8 mouse cellular contexts compared by ENCODE assay signal in genomic region chr14:77874304-77875241, GRCm38 (mm10). TPM values are rescaled to one million over a fixed set of nuclear protein-coding genes. Genes with fewer than 3 reads are reported as not detected.
A peak's percentile ranks its signal among the peaks of the same experiment; 100 is the strongest.
DNase-seq lines count a peak whose midpoint lies in the region; ATAC-seq and TF ChIP-seq lines count a peak whose summit lies in the region.

Dnajc15 (minus strand) TSS chr14:77875125.

- H3K9me3 ChIP-seq in embryonic facial prominence, embryonic 12.5 days, result no peaks in the 10 kb centered on the region
- H3K9me3 ChIP-seq in intestine, postnatal 0 days (ENCODE audit: control insufficient read depth), result no peaks in the 10 kb centered on the region
- H3K9me3 ChIP-seq in midbrain, embryonic 10.5 days (replicated peaks), result no peaks in the 10 kb centered on the region

- no peaks in the 10 kb centered on the region for H3K36me3 ChIP-seq in embryonic facial prominence, embryonic 12.5 days
- no peaks in the 10 kb centered on the region for H3K36me3 ChIP-seq in intestine, postnatal 0 days (ENCODE audit: control insufficient read depth, insufficient read depth)
- peaks cover 2% of the 10 kb centered on the region; the same call in 1 of the 2 replicates for H3K36me3 ChIP-seq in midbrain, embryonic 10.5 days

- intact Hi-C loops in left cerebral cortex, postnatal 36 days (cut with DNase I), result no loop called here

- peak; percentile 48 for TF ChIP-seq CTCF in intestine, postnatal 0 days (IDR thresholded peaks at IDR 0.05; ENCODE audit: low read depth)

- WGBS in embryonic facial prominence, embryonic 12.5 days, result 1% methylated on average over 44 of the region's 44 CpGs
- under 1% methylated on average over 44 of the region's 44 CpGs for WGBS in intestine, postnatal 0 days
- under 1% methylated on average over 44 of the region's 44 CpGs for WGBS in midbrain, embryonic 10.5 days

- H3K27me3 ChIP-seq in embryonic facial prominence, embryonic 12.5 days, result no peaks in the 10 kb centered on the region
- no peaks in the 10 kb centered on the region for H3K27me3 ChIP-seq in intestine, postnatal 0 days (replicated peaks; ENCODE audit: control insufficient read depth, insufficient read depth, low read length)
- no peaks in the 10 kb centered on the region for H3K27me3 ChIP-seq in midbrain, embryonic 10.5 days (ENCODE audit: low read depth, poor library complexity, severe bottlenecking)

- H3K9ac ChIP-seq in embryonic facial prominence, embryonic 12.5 days, result peak within 1 kb of the TSS; percentile 84
- peak within 1 kb of the TSS; percentile 82 for H3K9ac ChIP-seq in intestine, postnatal 0 days (ENCODE audit: low read depth, low read length)

- ATAC-seq in embryonic facial prominence, embryonic 12.5 days (ENCODE audit: insufficient number of reproducible peaks, insufficient read depth, low FRiP score, low TSS enrichment), result peak; percentile 69; the same call in 1 of the 2 replicates
- ATAC-seq in granulocyte monocyte progenitor cell, adult 5-6 weeks (replicated peaks; ENCODE audit: poor library complexity, severe bottlenecking), result peak; percentile 84
- peak; percentile 97 for ATAC-seq in intestine, postnatal 0 days

- H3K27ac ChIP-seq in embryonic facial prominence, embryonic 12.5 days, result no peak within 1 kb of the TSS
- H3K27ac ChIP-seq in intestine, postnatal 0 days (ENCODE audit: low read depth, low read length), result no peak within 1 kb of the TSS
- peak within 1 kb of the TSS; percentile 90 for H3K27ac ChIP-seq in midbrain, embryonic 10.5 days (replicated peaks)

- peak within 1 kb of the TSS; percentile 96 for H3K4me3 ChIP-seq in embryonic facial prominence, embryonic 12.5 days
- peak within 1 kb of the TSS; percentile 90 for H3K4me3 ChIP-seq in intestine, postnatal 0 days (ENCODE audit: low read depth, low read length)
- peak within 1 kb of the TSS; percentile 93 for H3K4me3 ChIP-seq in midbrain, embryonic 10.5 days

- H3K4me2 ChIP-seq in embryonic facial prominence, embryonic 12.5 days (replicated peaks), result peak within 1 kb of the TSS; percentile 69
- H3K4me2 ChIP-seq in intestine, postnatal 0 days (replicated peaks; ENCODE audit: low read depth), result peak within 1 kb of the TSS; percentile 87

- no peaks in the 10 kb centered on the region for H3K4me1 ChIP-seq in embryonic facial prominence, embryonic 12.5 days
- no peaks in the 10 kb centered on the region for H3K4me1 ChIP-seq in intestine, postnatal 0 days (replicated peaks; ENCODE audit: control insufficient read depth, insufficient read depth, low read length)
- H3K4me1 ChIP-seq in midbrain, embryonic 10.5 days, result peaks cover 19% of the 10 kb centered on the region

- peak; percentile 91 for DNase-seq in adrenal gland, postnatal 25 days
- peak; percentile 90 for DNase-seq in left cerebral cortex, postnatal 36 days (ENCODE audit: low spot score in 2 of 2)
- peak; percentile 84 for DNase-seq in midbrain, embryonic 10.5 days (ENCODE audit: low spot score)
- DNase-seq in right cerebral cortex, postnatal 36 days (ENCODE audit: low spot score in 2 of 2), result peak; percentile 78 to 83
- DNase-seq in urinary bladder, postnatal 4 days (ENCODE audit: low spot score in 2 of 2), result peak; percentile 82 to 87

RNA-seq across cellular contexts. Expression of gene Dnajc15, which starts in this region (rescaled TPM):
- total RNA-seq in adrenal gland, postnatal 25 days (2021), result 263 and 329 TPM in 2 replicates
- 88.4 and 104 TPM in 2 replicates for polyA plus RNA-seq in embryonic facial prominence, embryonic 12.5 days (2016; fragmentation: Nextera tagmentation; extraction: Ambion mirVana)
- total RNA-seq in granulocyte monocyte progenitor cell, adult 5-6 weeks (2014; fragmentation: Nextera tagmentation), result 49.6 and 64.2 TPM in 2 replicates
- total RNA-seq in granulocyte monocyte progenitor cell, adult 5-6 weeks (2017), result 64.1 and 102 TPM in 2 replicates
- polyA plus RNA-seq in intestine, postnatal 0 days (2015; fragmentation: Nextera tagmentation; extraction: Ambion mirVana), result 74.1 and 86.3 TPM in 2 replicates
- 10 to 100 TPM; 60.7 to 77.0 TPM for total RNA-seq in left cerebral cortex, postnatal 36 days (2021)
- 102 and 114 TPM in 2 replicates for polyA plus RNA-seq in midbrain, embryonic 10.5 days (2016; fragmentation: Nextera tagmentation; extraction: Ambion mirVana)
